9 mouse cellular contexts compared by ENCODE assay signal in genomic region chrX:73881463-73881862, GRCm38 (mm10). TPM values are rescaled to one million over a fixed set of nuclear protein-coding genes. Genes with fewer than 3 reads are reported as not detected.
DNase-seq lines count a peak whose midpoint lies in the region; ATAC-seq and TF ChIP-seq lines count a peak whose summit lies in the region.
"Had no signal": no experiment of that assay in that cellular context is flagged by ENCODE, and none has a peak within 500 bp of the region (broad histone marks: within the 10 kb centered on the region; RNA-seq: fewer than 3 reads in every experiment).

No protein-coding gene starts in this region.

- no peak overlapping the region for H3K4me3 ChIP-seq in embryonic facial prominence, embryonic 15.5 days (replicated peaks)
- no peak overlapping the region for H3K4me3 ChIP-seq in kidney, adult 2 months (ENCODE audit: insufficient read depth, low read depth, low read length)
- no peak overlapping the region; the same call in 1 of the 2 replicates for H3K4me3 ChIP-seq in midbrain, embryonic 14.5 days (replicated peaks; ENCODE audit: low read depth, low read length)

- H3K4me1 ChIP-seq in embryonic facial prominence, embryonic 15.5 days: peaks cover 6% of the 10 kb centered on the region; the same call in 1 of the 2 replicates
- no peaks in the 10 kb centered on the region for H3K4me1 ChIP-seq in kidney, adult 2 months (ENCODE audit: control insufficient read depth, insufficient read depth, low read length)
- H3K4me1 ChIP-seq in midbrain, embryonic 14.5 days (ENCODE audit: control insufficient read depth, insufficient read depth, low read length): no peaks in the 10 kb centered on the region; the same call in 1 of the 2 replicates

- no peak for TF ChIP-seq POLR2A in kidney, adult 2 months (IDR thresholded peaks at IDR 0.05; ENCODE audit: low read depth, low read length)

- CTCF ChIA-PET in Patski (lab: Charles Lee): interaction anchor here (0.9 to 1.2 kb wide), 2 partner anchors 15 to 39 kb away, joined by 4 read pairs; no protein-coding TSS in a partner anchor

- H3K9ac ChIP-seq in embryonic facial prominence, embryonic 15.5 days: no peak overlapping the region
- peak overlapping the region; percentile 72 for H3K9ac ChIP-seq in midbrain, embryonic 14.5 days (replicated peaks; ENCODE audit: low read length)
- H3K9ac ChIP-seq: lung, embryonic 14.5 days had no signal

- H3K4me2 ChIP-seq in embryonic facial prominence, embryonic 15.5 days (replicated peaks): peak overlapping the region; percentile 68
- peak overlapping the region; percentile 57 for H3K4me2 ChIP-seq in midbrain, embryonic 14.5 days (ENCODE audit: low read length)

- peak; percentile 85 for ATAC-seq in Patski
- no peak for ATAC-seq in embryonic facial prominence, embryonic 15.5 days (ENCODE audit: insufficient number of reproducible peaks, low FRiP score, low TSS enrichment, low read depth)
- ATAC-seq in midbrain, embryonic 14.5 days (ENCODE audit: low FRiP score, low TSS enrichment): no peak

- no peak overlapping the region for H3K27ac ChIP-seq in embryonic facial prominence, embryonic 15.5 days (replicated peaks)
- peak overlapping the region; percentile 92 for H3K27ac ChIP-seq in kidney, adult 2 months (ENCODE audit: insufficient read depth, low read depth, low read length)
- H3K27ac ChIP-seq in midbrain, embryonic 14.5 days (replicated peaks; ENCODE audit: low read depth, low read length): no peak overlapping the region; the same call in 1 of the 2 replicates

- no peaks in the 10 kb centered on the region for H3K36me3 ChIP-seq in embryonic facial prominence, embryonic 15.5 days
- no peaks in the 10 kb centered on the region for H3K36me3 ChIP-seq in kidney, adult 2 months (ENCODE audit: control insufficient read depth, insufficient read depth, low read length)
- no peaks in the 10 kb centered on the region for H3K36me3 ChIP-seq in midbrain, embryonic 14.5 days (ENCODE audit: control insufficient read depth, insufficient read depth, low read length)

- H3K27me3 ChIP-seq in Patski: peaks cover 9% of the 10 kb centered on the region
- peaks cover 14% of the 10 kb centered on the region for H3K27me3 ChIP-seq in embryonic facial prominence, embryonic 15.5 days
- no peaks in the 10 kb centered on the region for H3K27me3 ChIP-seq in kidney, adult 2 months (replicated peaks; ENCODE audit: control insufficient read depth, insufficient read depth, low read length)
- no peaks in the 10 kb centered on the region for H3K27me3 ChIP-seq in midbrain, embryonic 14.5 days (ENCODE audit: control insufficient read depth, insufficient read depth, low read length)

- no peaks in the 10 kb centered on the region for H3K9me3 ChIP-seq in embryonic facial prominence, embryonic 15.5 days (replicated peaks)
- no peaks in the 10 kb centered on the region for H3K9me3 ChIP-seq in midbrain, embryonic 14.5 days (ENCODE audit: control insufficient read depth, low read length)

- POLR2A ChIA-PET in Patski (lab: Charles Lee): interaction anchor here (1.2 kb wide), 1 partner anchor 40 kb away, joined by 3 read pairs; the partner anchor contains the start of genes Arhgap4 and Naa10

- TF ChIP-seq CTCF in Patski (IDR thresholded peaks at IDR 0.05): no peak
- no peak for TF ChIP-seq CTCF in kidney, adult 2 months (conservative IDR thresholded peaks at IDR 0.05; ENCODE audit: insufficient read depth, insufficient read length, low read depth, low read length)

- in situ Hi-C loops in Patski (cut with MboI; ENCODE audit: low pct_unique_long_range_greater_than_20kb): loop anchor here (10.0 kb wide), 1 partner anchor 1493 kb away; no protein-coding TSS in a partner anchor

- peak; percentile 33 for DNase-seq in Patski (ENCODE audit: low read depth, low spot score)
- DNase-seq in kidney, adult 2 months: peak; percentile 56
- DNase-seq in midbrain, embryonic 14.5 days: peak; percentile 9
- no peak for DNase-seq in spleen, postnatal 10 days (ENCODE audit: low spot score in 2 of 2)
- no peak for DNase-seq in ovary, postnatal 14 days (ENCODE audit: low spot score)
- DNase-seq in ovary, adult 18-20 months (ENCODE audit: low spot score): no peak
- DNase-seq: lung, embryonic 14.5 days had no signal

- whole genome bisulfite sequencing in embryonic facial prominence, embryonic 15.5 days: 33% methylated on average over 6 of the region's 6 CpGs
- 30% methylated on average over 6 of the region's 6 CpGs for WGBS in kidney, adult 2 months
- 16% methylated on average over 6 of the region's 6 CpGs for WGBS in midbrain, embryonic 14.5 days

RNA-seq across cellular contexts. Expression of gene Avpr2, which starts 10.4 kb away (rescaled TPM):
- 0.05 TPM for polyA plus RNA-seq in Patski (2021)
- 0.11 and 0.16 TPM in 2 replicates for polyA plus RNA-seq in embryonic facial prominence, embryonic 15.5 days (2015; fragmentation: Nextera tagmentation; extraction: Ambion mirVana)
- polyA plus RNA-seq in kidney, adult 2 months (2012; rRNA removed): 35.3 and 41.0 TPM in 2 replicates
- not detected in 2 replicates for polyA plus RNA-seq in midbrain, embryonic 14.5 days (2014; fragmentation: Nextera tagmentation; extraction: Ambion mirVana)
- polyA plus RNA-seq: brain, embryonic 14.5 days; lung, embryonic 14.5 days had no signal

RNA-seq across cellular contexts. Expression of gene L1cam, which starts 14.4 kb away (rescaled TPM):
- polyA plus RNA-seq in Patski (2021): 320 TPM
- polyA plus RNA-seq in embryonic facial prominence, embryonic 15.5 days (2015; fragmentation: Nextera tagmentation; extraction: Ambion mirVana): 4.4 and 7.2 TPM in 2 replicates
- 26.5 TPM in 2 replicates for polyA plus RNA-seq in kidney, adult 2 months (2012; rRNA removed)
- polyA plus RNA-seq in midbrain, embryonic 14.5 days (2014; fragmentation: Nextera tagmentation; extraction: Ambion mirVana): 84.0 and 103 TPM in 2 replicates

RNA-seq across cellular contexts. Expression of gene Arhgap4, which starts 40.2 kb away (rescaled TPM):
- polyA plus RNA-seq in Patski (2021): 1.0 TPM
- 4.1 and 5.1 TPM in 2 replicates for polyA plus RNA-seq in embryonic facial prominence, embryonic 15.5 days (2015; fragmentation: Nextera tagmentation; extraction: Ambion mirVana)
- 8.9 and 15.5 TPM in 2 replicates for polyA plus RNA-seq in kidney, adult 2 months (2012; rRNA removed)
- polyA plus RNA-seq in midbrain, embryonic 14.5 days (2014; fragmentation: Nextera tagmentation; extraction: Ambion mirVana): 1.8 and 2.1 TPM in 2 replicates

RNA-seq across cellular contexts. Expression of gene Naa10, which starts 40.3 kb away (rescaled TPM):
- 98.0 TPM for polyA plus RNA-seq in Patski (2021)
- 115 and 120 TPM in 2 replicates for polyA plus RNA-seq in embryonic facial prominence, embryonic 15.5 days (2015; fragmentation: Nextera tagmentation; extraction: Ambion mirVana)
- polyA plus RNA-seq in kidney, adult 2 months (2012; rRNA removed): 61.3 and 69.7 TPM in 2 replicates
- polyA plus RNA-seq in midbrain, embryonic 14.5 days (2014; fragmentation: Nextera tagmentation; extraction: Ambion mirVana): 82.2 and 89.0 TPM in 2 replicates

RNA-seq across cellular contexts. Expression of gene Renbp, which starts 49.2 kb away (rescaled TPM):
- 166 TPM for polyA plus RNA-seq in Patski (2021)
- 33.1 and 42.3 TPM in 2 replicates for polyA plus RNA-seq in embryonic facial prominence, embryonic 15.5 days (2015; fragmentation: Nextera tagmentation; extraction: Ambion mirVana)
- polyA plus RNA-seq in kidney, adult 2 months (2012; rRNA removed): 125 and 144 TPM in 2 replicates
- polyA plus RNA-seq in midbrain, embryonic 14.5 days (2014; fragmentation: Nextera tagmentation; extraction: Ambion mirVana): 3.0 and 11.1 TPM in 2 replicates

Comparison
In these comparisons a context has a peak if more than half of its experiments do, and no peak if none do; other contexts are left out.
1. DNase-seq: peak in Patski (single experiment), kidney, adult 2 months (single experiment) and midbrain, embryonic 14.5 days (single experiment); none in spleen, postnatal 10 days (0 of 2), ovary, postnatal 14 days (single experiment) and ovary, adult 18-20 months (single experiment).
2. RNA of gene Avpr2, which starts 10.4 kb away (polyA plus RNA-seq): 35.3 to 41.0 TPM in kidney, adult 2 months; 0.11 to 0.16 TPM in embryonic facial prominence, embryonic 15.5 days, 0.05 TPM in Patski (single experiment) and not detected in midbrain, embryonic 14.5 days; every median in the first group is over 10 times any median in the second.